Mouse (Mus musculus): ENCODE measurements around the gene Ap5s1. TPM values are rescaled to one million over a fixed set of nuclear protein-coding genes. Genes with fewer than 3 reads are reported as not detected.

Ap5s1 gene
- total and polyA plus RNA-seq, 3 experiments: 9.1 to 22.5 (median 9.9) TPM

DNA sequence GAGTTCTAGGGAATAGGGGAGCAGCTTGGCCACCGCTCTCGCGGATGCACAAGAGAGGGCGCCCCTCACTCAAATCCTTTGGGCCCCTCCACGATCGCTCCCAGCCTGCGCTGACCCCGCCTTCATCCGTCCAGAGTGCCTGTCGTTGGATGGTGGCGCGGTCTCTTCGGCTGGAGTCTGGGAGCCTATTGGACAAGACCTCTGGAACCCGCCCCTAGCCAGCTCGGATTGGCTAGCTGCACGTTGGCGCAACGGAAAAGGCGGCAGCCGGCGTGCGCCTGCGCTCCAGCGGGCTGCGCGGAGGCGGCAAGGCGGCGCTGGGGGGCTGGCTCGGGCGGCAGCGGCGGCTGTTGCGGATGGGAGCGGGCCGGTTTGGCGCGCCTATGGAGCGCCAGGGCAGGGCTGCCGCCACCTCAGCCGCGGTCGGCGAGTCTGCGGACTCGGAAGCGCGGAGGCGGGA lies 55.4 kb downstream of the Ap5s1 start, which contains the start of gene Pank2 (continued):
- TF ChIP-seq MXI1 (IDR thresholded peaks at IDR 0.05; ENCODE audit: low read depth, low read length): peak; percentile 55
- TF ChIP-seq POLR2AphosphoS2 (IDR thresholded peaks at IDR 0.05; ENCODE audit: low read depth, low read length): peak; percentile 57; the same call in 1 of the 2 replicates
- peak; percentile 89 for TF ChIP-seq CHD2 (IDR thresholded peaks at IDR 0.05; ENCODE audit: low read length)
- peak; percentile 85 for TF ChIP-seq TCF12 (IDR thresholded peaks at IDR 0.05; ENCODE audit: low read depth, low read length)
- TF ChIP-seq TBP (conservative IDR thresholded peaks at IDR 0.05; ENCODE audit: low read depth, low read length): peak; percentile 63; the same call in 1 of the 2 replicates
- TF ChIP-seq SMC3 (IDR thresholded peaks at IDR 0.05; ENCODE audit: low read depth, low read length): peak; percentile 8
- TF ChIP-seq ELF1 (IDR thresholded peaks at IDR 0.05; ENCODE audit: low read depth, low read length): peak; percentile 70
- peak in 1 of 2 experiments; percentile 50; a peak in 2 of 4 replicates for TF ChIP-seq CTCF (conservative IDR thresholded peaks at IDR 0.05 in 1 of 2, IDR thresholded peaks at IDR 0.05 in 1 of 2; ENCODE audit: low read depth in 2 of 2, low read length in 2 of 2)
- no peak for TF ChIP-seq USF1 (IDR thresholded peaks at IDR 0.05; ENCODE audit: low read depth, low read length)
- TF ChIP-seq JUND (conservative IDR thresholded peaks at IDR 0.05; ENCODE audit: low read depth, low read length): no peak
- no peak for TF ChIP-seq MYC (IDR thresholded peaks at IDR 0.05; ENCODE audit: low read depth, low read length)
- TF ChIP-seq BHLHE40 (IDR thresholded peaks at IDR 0.05; ENCODE audit: low read depth, low read length): 0 out of 2 replicates have a peak, but pooled peaks have one; percentile 9
- TF ChIP-seq E2F4 (IDR thresholded peaks at IDR 0.05; ENCODE audit: insufficient replicate concordance, low read depth, low read length): 0 out of 2 replicates have a peak, but pooled peaks have one; percentile 59
- TF ChIP-seq MAZ (IDR thresholded peaks at IDR 0.05; ENCODE audit: low read depth, low read length): peak; percentile 33; the same call in 1 of the 2 replicates
- no peak for TF ChIP-seq EP300 (IDR thresholded peaks at IDR 0.05; ENCODE audit: low read length)
- no peak for TF ChIP-seq MEF2A (IDR thresholded peaks at IDR 0.05; ENCODE audit: borderline replicate concordance, low read depth, low read length)
- no peak for TF ChIP-seq PAX5 (IDR thresholded peaks at IDR 0.05; ENCODE audit: low read length)
- peak; percentile 67 for TF ChIP-seq HCFC1 (IDR thresholded peaks at IDR 0.05; ENCODE audit: low read depth, low read length)
- TF ChIP-seq IRF4 (IDR thresholded peaks at IDR 0.05; ENCODE audit: low read depth, low read length): 0 out of 2 replicates have a peak, but pooled peaks have one; percentile 5
- no peak for TF ChIP-seq ETS1 (conservative IDR thresholded peaks at IDR 0.05; ENCODE audit: low read depth, low read length)
- peak; percentile 77 for TF ChIP-seq SIN3A (IDR thresholded peaks at IDR 0.05; ENCODE audit: low read length)

Other genes starting within 250 kb of the Ap5s1 start
- gene Gfra4, start 164.0 kb upstream of the Ap5s1 start, total RNA-seq (2012; rRNA removed): not detected in 2 replicates
- gene Gfra4, start 164.0 kb upstream of the Ap5s1 start, total RNA-seq (2014; rRNA removed): not detected in 2 replicates
- not detected in 2 replicates for gene Gfra4, start 164.0 kb upstream of the Ap5s1 start, polyA plus RNA-seq (2012; ENCODE audit: insufficient read length, low read depth)
- 0.17 TPM in 2 replicates for gene Adam33, start 143.3 kb upstream of the Ap5s1 start, total RNA-seq (2012; rRNA removed)
- not detected in 2 replicates for gene Adam33, start 143.3 kb upstream of the Ap5s1 start, total RNA-seq (2014; rRNA removed)
- gene Adam33, start 143.3 kb upstream of the Ap5s1 start, polyA plus RNA-seq (2012; ENCODE audit: insufficient read length, low read depth): 0.21 and 0.44 TPM in 2 replicates
- gene Siglec1, start 120.3 kb upstream of the Ap5s1 start, total RNA-seq (2012; rRNA removed): 0.04 TPM in 1 of 2 replicates, not detected in the other
- not detected in 2 replicates for gene Siglec1, start 120.3 kb upstream of the Ap5s1 start, total RNA-seq (2014; rRNA removed)
- gene Siglec1, start 120.3 kb upstream of the Ap5s1 start, polyA plus RNA-seq (2012; ENCODE audit: insufficient read length, low read depth): 0.05 TPM in 1 of 2 replicates, not detected in the other
- 1.3 and 1.7 TPM in 2 replicates for gene Hspa12b, start 79.8 kb upstream of the Ap5s1 start, total RNA-seq (2012; rRNA removed)
- gene Hspa12b, start 79.8 kb upstream of the Ap5s1 start, total RNA-seq (2014; rRNA removed): 0.24 and 0.56 TPM in 2 replicates
- 2.0 TPM in 2 replicates for gene Hspa12b, start 79.8 kb upstream of the Ap5s1 start, polyA plus RNA-seq (2012; ENCODE audit: insufficient read length, low read depth)
- not detected in 2 replicates for gene Gm11037, start 73.6 kb upstream of the Ap5s1 start, total RNA-seq (2012; rRNA removed)
- not detected in 2 replicates for gene Gm11037, start 73.6 kb upstream of the Ap5s1 start, total RNA-seq (2014; rRNA removed)
- gene Gm11037, start 73.6 kb upstream of the Ap5s1 start, polyA plus RNA-seq (2012; ENCODE audit: insufficient read length, low read depth): not detected in 2 replicates
- gene 1700037H04Rik, start 47.0 kb upstream of the Ap5s1 start, total RNA-seq (2012; rRNA removed): 25.3 and 36.5 TPM in 2 replicates
- 11.2 and 16.0 TPM in 2 replicates for gene 1700037H04Rik, start 47.0 kb upstream of the Ap5s1 start, total RNA-seq (2014; rRNA removed)
- 40.0 and 43.0 TPM in 2 replicates for gene 1700037H04Rik, start 47.0 kb upstream of the Ap5s1 start, polyA plus RNA-seq (2012; ENCODE audit: insufficient read length, low read depth)
- gene Cenpb, start 27.0 kb upstream of the Ap5s1 start, total RNA-seq (2012; rRNA removed): 24.4 and 26.8 TPM in 2 replicates
- gene Cenpb, start 27.0 kb upstream of the Ap5s1 start, total RNA-seq (2014; rRNA removed): 17.3 and 18.1 TPM in 2 replicates
- 26.1 and 26.6 TPM in 2 replicates for gene Cenpb, start 27.0 kb upstream of the Ap5s1 start, polyA plus RNA-seq (2012; ENCODE audit: insufficient read length, low read depth)
- 11.6 and 14.4 TPM in 2 replicates for gene Cdc25b, start 20.1 kb upstream of the Ap5s1 start, total RNA-seq (2012; rRNA removed)
- gene Cdc25b, start 20.1 kb upstream of the Ap5s1 start, total RNA-seq (2014; rRNA removed): 23.3 and 24.0 TPM in 2 replicates
- gene Cdc25b, start 20.1 kb upstream of the Ap5s1 start, polyA plus RNA-seq (2012; ENCODE audit: insufficient read length, low read depth): 21.3 and 22.8 TPM in 2 replicates
- 0.97 and 1.0 TPM in 2 replicates for gene Spef1, start 19.8 kb upstream of the Ap5s1 start, total RNA-seq (2012; rRNA removed)
- gene Spef1, start 19.8 kb upstream of the Ap5s1 start, total RNA-seq (2014; rRNA removed): 0.34 and 0.45 TPM in 2 replicates
- 1.2 TPM in 2 replicates for gene Spef1, start 19.8 kb upstream of the Ap5s1 start, polyA plus RNA-seq (2012; ENCODE audit: insufficient read length, low read depth)
- gene Mavs, start 27.0 kb downstream of the Ap5s1 start, total RNA-seq (2012; rRNA removed): 25.6 and 25.9 TPM in 2 replicates
- gene Mavs, start 27.0 kb downstream of the Ap5s1 start, total RNA-seq (2014; rRNA removed): 18.5 and 18.6 TPM in 2 replicates
- 26.8 and 34.5 TPM in 2 replicates for gene Mavs, start 27.0 kb downstream of the Ap5s1 start, polyA plus RNA-seq (2012; ENCODE audit: insufficient read length, low read depth)
- 16.6 and 19.0 TPM in 2 replicates for gene Pank2, start 55.4 kb downstream of the Ap5s1 start, total RNA-seq (2012; rRNA removed)
- gene Pank2, start 55.4 kb downstream of the Ap5s1 start, total RNA-seq (2014; rRNA removed): 25.6 and 28.6 TPM in 2 replicates
- 34.7 and 43.2 TPM in 2 replicates for gene Pank2, start 55.4 kb downstream of the Ap5s1 start, polyA plus RNA-seq (2012; ENCODE audit: insufficient read length, low read depth)
- gene Rnf24, start 145.8 kb downstream of the Ap5s1 start, total RNA-seq (2012; rRNA removed): 3.4 and 3.9 TPM in 2 replicates
- 3.5 and 3.9 TPM in 2 replicates for gene Rnf24, start 145.8 kb downstream of the Ap5s1 start, total RNA-seq (2014; rRNA removed)
- gene Rnf24, start 145.8 kb downstream of the Ap5s1 start, polyA plus RNA-seq (2012; ENCODE audit: insufficient read length, low read depth): 11.8 and 14.7 TPM in 2 replicates

Measured in CH12.LX (cell line).